Mouse (Mus musculus): Measurements from ENCODE around the gene Ptges2. TPM values are rescaled to one million over a fixed set of nuclear protein-coding genes. Genes with fewer than 3 reads are reported as not detected.

Ptges2 gene
- total RNA-seq (2023) = 10 to 100 TPM; 11.4 to 15.6 TPM

GRCm38 (mm10) chr2:32395484-32395945 is at the start of gene Ptges2:
Gene Ptges2 (plus strand): TSS chr2:32395896.

GRCm38 (mm10) chr2:32352151-32353006 is 43.3 kb upstream of the Ptges2 start, which contains the start of gene Ciz1:
Gene Ciz1 (plus strand): TSS chr2:32352327.

GRCm38 (mm10) chr2:32353007-32353542 is 42.6 kb upstream of the Ptges2 start, which contains the start of gene Dnm1:
Gene Dnm1 (minus strand): TSS chr2:32353338.

GRCm38 (mm10) chr2:32381775-32382223 is 13.9 kb upstream of the Ptges2 start, which contains the start of gene 1110008P14Rik:
Gene 1110008P14Rik (minus strand): TSS chr2:32381938.

GRCm38 (mm10) chr2:32387706-32388490 is 7.8 kb upstream of the Ptges2 start, which contains the start of gene Lcn2:
Gene Lcn2 (minus strand): TSS chr2:32388252.

GRCm38 (mm10) chr2:32449761-32450754 is 54.4 kb downstream of the Ptges2 start, which contains the start of gene Naif1:
Gene Naif1 (plus strand): TSS chr2:32450457.

GRCm38 (mm10) chr2:32450881-32451844 is 55.5 kb downstream of the Ptges2 start, which contains the start of gene Slc25a25:
Gene Slc25a25 (minus strand): TSS chr2:32451445.

Other genes with a start within 250 kb of the Ptges2 start
- gene Prrc2b, start 244.8 kb upstream of the Ptges2 start, total RNA-seq (2023) = 100 to 1,000 TPM; 101 to 102 TPM
- 10 to 100 TPM; 23.8 to 24.8 TPM for gene Pomt1, start 159.3 kb upstream of the Ptges2 start, total RNA-seq (2023)
- 100 to 1,000 TPM; 135 to 136 TPM for gene Uck1, start 135.7 kb upstream of the Ptges2 start, total RNA-seq (2023)
- 10 to 100 TPM; 66.3 to 72.3 TPM for gene Golga2, start 108.5 kb upstream of the Ptges2 start, total RNA-seq (2023)
- gene Swi5, start 107.8 kb upstream of the Ptges2 start, total RNA-seq (2023) = 100 to 1,000 TPM in 1 of 2 experiments, 10 to 100 TPM in 1; 86.0 to 107 TPM
- gene Ciz1, start 43.6 kb upstream of the Ptges2 start, total RNA-seq (2023) = 100 to 1,000 TPM; 134 to 162 TPM
- not detected for gene Dnm1, start 42.6 kb upstream of the Ptges2 start, total RNA-seq (2023)
- 10 to 100 TPM; 45.5 to 54.0 TPM for gene 1110008P14Rik, start 14.0 kb upstream of the Ptges2 start, total RNA-seq (2023)
- gene Lcn2, start 7.6 kb upstream of the Ptges2 start, total RNA-seq (2023) = 1 to 10 TPM; 1.7 to 2.3 TPM
- 1 to 10 TPM; 3.9 to 5.5 TPM for gene Naif1, start 54.6 kb downstream of the Ptges2 start, total RNA-seq (2023)
- 10 to 100 TPM; 34.2 to 43.0 TPM for gene Slc25a25, start 55.5 kb downstream of the Ptges2 start, total RNA-seq (2023)
- gene Fam102a, start 139.4 kb downstream of the Ptges2 start, total RNA-seq (2023) = 10 to 100 TPM; 69.0 to 74.8 TPM
- gene Dpm2, start 175.0 kb downstream of the Ptges2 start, total RNA-seq (2023) = 10 to 100 TPM; 63.0 to 66.8 TPM
- gene Pip5kl1, start 178.9 kb downstream of the Ptges2 start, total RNA-seq (2023) = under 1 TPM in 1 of 2 experiments, not detected in 1; 0.56 TPM
- gene 9430097D07Rik, start 179.8 kb downstream of the Ptges2 start, total RNA-seq (2023) = not detected
- gene St6galnac4, start 191.2 kb downstream of the Ptges2 start, total RNA-seq (2023) = 10 to 100 TPM; 59.7 to 63.9 TPM
- gene St6galnac6, start 203.8 kb downstream of the Ptges2 start, total RNA-seq (2023) = 10 to 100 TPM in 1 of 2 experiments, 1 to 10 TPM in 1; 6.3 to 10.6 TPM
- not detected for gene Ak1, start 225.9 kb downstream of the Ptges2 start, total RNA-seq (2023)

Measured in B cell, adult 67 days (primary cell).